Mouse (Mus musculus): ENCODE results near the gene Rims1. TPM values are rescaled to one million over a fixed set of nuclear protein-coding genes. Genes with fewer than 3 reads are reported as not detected.

Gene Rims1
- polyA plus RNA-seq, 1 experiment from 2014 or later: 7.9 TPM

DNA sequence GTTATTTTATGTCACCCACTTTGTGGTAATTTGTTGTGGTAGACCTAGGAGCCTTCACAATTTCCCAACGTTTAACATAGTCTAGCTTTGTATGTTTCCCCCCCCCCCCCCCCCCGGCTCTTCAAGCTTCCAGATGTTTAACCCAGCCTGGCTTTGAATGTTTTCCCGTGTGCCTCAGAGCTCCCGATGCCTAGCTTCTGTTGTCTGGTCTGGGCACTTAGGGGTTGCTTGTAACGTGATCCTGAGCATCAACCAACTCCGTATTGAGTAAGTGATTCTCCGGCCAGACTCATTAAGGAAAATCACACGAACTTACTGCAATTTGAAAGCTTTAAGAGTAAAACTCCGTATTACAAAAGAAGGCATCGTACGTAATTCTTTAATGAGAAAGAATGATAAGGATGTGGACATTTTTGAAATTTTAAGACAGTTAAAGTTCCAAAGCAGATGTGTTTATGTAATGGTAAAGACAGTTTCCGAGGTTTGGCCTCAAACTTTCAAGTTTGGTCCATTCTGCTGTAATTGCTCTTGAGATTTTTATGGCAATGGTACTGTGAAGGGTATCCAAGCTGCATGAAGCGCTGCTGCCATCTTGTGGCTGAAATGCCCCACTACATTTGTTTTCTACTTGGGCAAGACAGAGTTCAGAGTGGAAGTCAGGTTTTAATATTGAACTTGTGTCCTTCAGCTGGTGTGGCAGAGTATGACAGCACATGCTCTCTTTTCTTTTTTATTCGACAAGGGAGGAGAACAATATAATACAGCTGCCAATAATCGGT, 537.0 kb downstream of the Rims1 start:
- H3K9ac ChIP-seq (ENCODE audit: low read length): no peak overlapping the region

DNA sequence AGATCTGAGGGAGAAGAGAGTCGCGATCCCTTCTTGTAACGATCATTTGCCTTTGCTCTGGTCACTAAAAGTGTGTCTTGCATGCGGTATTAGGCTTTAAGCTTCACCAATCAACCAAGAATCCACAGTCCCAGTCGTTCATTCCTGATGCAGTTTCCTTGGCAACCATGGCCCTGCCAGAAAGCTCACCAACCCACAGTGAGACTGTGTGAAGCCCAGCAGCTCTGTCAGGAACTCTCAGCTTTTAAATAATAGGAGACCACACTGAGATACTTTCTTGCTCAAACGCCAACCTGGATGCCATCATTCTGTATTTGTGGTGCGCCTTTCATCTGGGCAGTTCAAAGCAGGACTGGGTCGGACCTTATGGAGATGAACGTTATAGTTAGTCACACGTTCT, 539.3 kb downstream of the Rims1 start:
- Histone ChIP-seq H3K9ac (ENCODE audit: low read length) (no peak overlapping the region), H3K4me3 (ENCODE audit: low read depth, low read length) (no peak overlapping the region), H3K4me1 (replicated peaks; ENCODE audit: control insufficient read depth, insufficient read depth) (no peaks in the 10 kb centered on the region), H3K9me3 (ENCODE audit: control insufficient read depth, low read length) (no peaks in the 10 kb centered on the region), H3K36me3 (ENCODE audit: control insufficient read depth, insufficient read depth, low read length) (no peaks in the 10 kb centered on the region), H3K27ac (replicated peaks) (no peak overlapping the region), H3K4me2 (replicated peaks; ENCODE audit: low read depth) (no peak overlapping the region), H3K27me3 (ENCODE audit: control insufficient read depth, insufficient read depth, low read length) (no peaks in the 10 kb centered on the region)
- no peak for ATAC-seq (ENCODE audit: low FRiP score, low TSS enrichment)
- DNase-seq (ENCODE audit: low spot score): no peak
- 77% methylated on average over 10 of the region's 10 CpGs for WGBS
- TF ChIP-seq CTCF (IDR thresholded peaks at IDR 0.05; ENCODE audit: low read depth) (no peak), EP300 (optimal IDR thresholded peaks at IDR 0.05) (no peak)

More for the DNA sequence above, 537.0 kb downstream of the Rims1 start:
- Histone ChIP-seq H3K9me3 (ENCODE audit: control insufficient read depth, low read length) (no peaks in the 10 kb centered on the region), H3K4me2 (replicated peaks; ENCODE audit: low read depth) (peak overlapping the region; percentile 39), H3K36me3 (ENCODE audit: control insufficient read depth, insufficient read depth, low read length) (no peaks in the 10 kb centered on the region), H3K27me3 (ENCODE audit: control insufficient read depth, insufficient read depth, low read length) (no peaks in the 10 kb centered on the region), H3K4me1 (replicated peaks; ENCODE audit: control insufficient read depth, insufficient read depth) (no peaks in the 10 kb centered on the region), H3K4me3 (ENCODE audit: low read depth, low read length) (peak overlapping the region; percentile 8; the same call in 1 of the 2 replicates), H3K27ac (replicated peaks) (no peak overlapping the region)
- TF ChIP-seq EP300 (optimal IDR thresholded peaks at IDR 0.05) (no peak), CTCF (IDR thresholded peaks at IDR 0.05; ENCODE audit: low read depth) (peak; percentile 99)
- ATAC-seq (ENCODE audit: low FRiP score, low TSS enrichment) (peak; percentile 59; the same call in 1 of the 2 replicates), DNase-seq (ENCODE audit: low spot score) (peak; percentile 81)
- WGBS: 24% methylated on average over 15 of the region's 15 CpGs

DNA sequence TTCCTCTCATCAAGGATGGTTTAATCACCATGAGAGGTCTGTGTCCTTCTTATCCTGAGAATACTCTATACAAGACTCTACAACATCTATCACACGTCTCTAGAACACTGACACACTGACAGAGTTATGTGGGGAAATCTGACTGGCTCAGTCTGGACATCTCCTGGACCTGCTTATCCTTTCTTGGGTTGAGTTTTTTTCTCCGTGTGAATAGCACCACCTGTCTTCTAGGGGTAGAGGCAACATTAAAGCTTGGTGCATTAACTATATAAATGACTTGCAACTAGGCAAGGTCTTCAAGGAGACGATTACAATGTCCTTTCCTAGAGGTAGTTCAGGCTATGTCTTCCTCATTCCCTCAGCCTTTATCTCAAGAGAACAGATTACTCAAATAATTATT, 540.3 kb downstream of the Rims1 start:
- WGBS: 59% methylated on average over 3 of the region's 3 CpGs
- DNase-seq (ENCODE audit: low spot score) (no peak), ATAC-seq (ENCODE audit: low FRiP score, low TSS enrichment) (no peak)
- no peak overlapping the region for H3K9ac ChIP-seq (ENCODE audit: low read length)
- H3K36me3 ChIP-seq (ENCODE audit: control insufficient read depth, insufficient read depth, low read length): no peaks in the 10 kb centered on the region
- H3K27ac ChIP-seq (replicated peaks): no peak overlapping the region
- no peak overlapping the region for H3K4me2 ChIP-seq (replicated peaks; ENCODE audit: low read depth)
- TF ChIP-seq CTCF (IDR thresholded peaks at IDR 0.05; ENCODE audit: low read depth) (peak; percentile 37), EP300 (optimal IDR thresholded peaks at IDR 0.05) (no peak)
- no peaks in the 10 kb centered on the region for H3K9me3 ChIP-seq (ENCODE audit: control insufficient read depth, low read length)
- H3K4me1 ChIP-seq (replicated peaks; ENCODE audit: control insufficient read depth, insufficient read depth): no peaks in the 10 kb centered on the region
- H3K27me3 ChIP-seq (ENCODE audit: control insufficient read depth, insufficient read depth, low read length): no peaks in the 10 kb centered on the region
- H3K4me3 ChIP-seq (ENCODE audit: low read depth, low read length): no peak overlapping the region

DNA sequence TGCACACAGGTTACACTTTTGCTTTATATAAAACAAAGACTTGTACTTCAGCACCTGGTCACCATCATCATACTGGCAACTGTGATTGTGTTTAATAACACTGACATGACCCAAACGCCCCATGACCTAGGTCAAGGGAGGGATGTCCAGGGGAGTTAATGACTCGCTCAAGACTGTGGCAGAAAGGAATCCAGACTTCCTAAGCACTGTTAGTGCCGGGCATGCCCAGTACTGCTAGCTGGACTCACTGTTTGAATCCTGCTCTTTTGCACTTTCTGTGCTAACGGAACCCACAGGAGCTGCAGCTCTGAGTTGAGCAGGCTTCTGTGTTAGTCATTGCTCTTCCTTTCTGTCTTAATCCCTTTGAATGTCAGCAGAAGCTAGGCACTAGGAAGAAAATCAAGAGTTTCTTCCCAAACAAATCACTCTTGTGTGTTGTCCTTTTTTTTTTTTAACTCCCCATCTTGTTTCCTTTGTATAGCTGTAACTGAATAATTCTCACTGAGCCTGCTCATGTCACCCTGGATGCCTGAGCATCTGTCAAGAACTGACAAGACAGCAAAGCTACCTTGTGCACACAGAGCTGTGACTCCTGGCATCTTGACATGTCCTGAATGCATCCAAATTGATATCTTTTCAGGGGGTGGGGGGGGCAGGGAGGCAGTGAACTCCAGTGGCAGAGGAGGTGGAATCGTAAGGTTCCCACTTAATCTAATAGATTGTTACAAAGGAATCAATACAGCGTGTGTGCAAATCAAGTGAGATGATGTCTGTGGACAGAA, 543.4 kb downstream of the Rims1 start:
- no peak overlapping the region for H3K4me3 ChIP-seq (ENCODE audit: low read depth, low read length)
- no peaks in the 10 kb centered on the region for H3K27me3 ChIP-seq (ENCODE audit: control insufficient read depth, insufficient read depth, low read length)
- H3K4me2 ChIP-seq (replicated peaks; ENCODE audit: low read depth): no peak overlapping the region
- no peak for DNase-seq (ENCODE audit: low spot score)
- no peak for ATAC-seq (ENCODE audit: low FRiP score, low TSS enrichment)
- H3K4me1 ChIP-seq (replicated peaks; ENCODE audit: control insufficient read depth, insufficient read depth): no peaks in the 10 kb centered on the region
- no peak overlapping the region for H3K27ac ChIP-seq (replicated peaks)
- 54% methylated on average over 6 of the region's 6 CpGs for WGBS
- no peak for TF ChIP-seq CTCF (IDR thresholded peaks at IDR 0.05; ENCODE audit: low read depth)
- TF ChIP-seq EP300 (optimal IDR thresholded peaks at IDR 0.05): no peak
- no peak overlapping the region for H3K9ac ChIP-seq (ENCODE audit: low read length)
- H3K9me3 ChIP-seq (ENCODE audit: control insufficient read depth, low read length): no peaks in the 10 kb centered on the region
- no peaks in the 10 kb centered on the region for H3K36me3 ChIP-seq (ENCODE audit: control insufficient read depth, insufficient read depth, low read length)

DNA sequence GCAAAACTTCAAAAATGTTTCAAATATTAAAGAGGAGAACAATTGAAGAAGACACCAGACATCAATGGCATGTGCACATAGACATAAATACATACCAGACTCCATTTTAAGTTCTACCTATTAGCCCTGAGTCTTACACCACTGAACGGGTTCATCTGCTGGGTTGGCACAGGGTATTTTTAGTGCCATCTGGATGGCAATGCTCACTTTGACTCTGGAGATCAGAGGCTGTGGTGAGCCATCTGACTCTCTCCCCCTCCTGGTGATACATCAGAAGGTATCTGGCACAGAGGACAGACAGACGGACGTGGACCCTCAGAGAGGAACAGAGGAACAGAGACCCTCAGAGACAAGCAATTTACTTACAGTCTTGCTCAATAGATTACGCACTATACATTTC, 544.1 kb downstream of the Rims1 start:
- no peaks in the 10 kb centered on the region for H3K4me1 ChIP-seq (replicated peaks; ENCODE audit: control insufficient read depth, insufficient read depth)
- no peaks in the 10 kb centered on the region for H3K36me3 ChIP-seq (ENCODE audit: control insufficient read depth, insufficient read depth, low read length)
- H3K9ac ChIP-seq (ENCODE audit: low read length): no peak overlapping the region
- H3K4me3 ChIP-seq (ENCODE audit: low read depth, low read length): no peak overlapping the region
- H3K4me2 ChIP-seq (replicated peaks; ENCODE audit: low read depth): no peak overlapping the region
- no peaks in the 10 kb centered on the region for H3K9me3 ChIP-seq (ENCODE audit: control insufficient read depth, low read length)
- ATAC-seq (ENCODE audit: low FRiP score, low TSS enrichment) (no peak), DNase-seq (ENCODE audit: low spot score) (no peak)
- TF ChIP-seq EP300 (optimal IDR thresholded peaks at IDR 0.05) (no peak), CTCF (IDR thresholded peaks at IDR 0.05; ENCODE audit: low read depth) (no peak)
- 86% methylated on average over 4 of the region's 4 CpGs for WGBS
- H3K27me3 ChIP-seq (ENCODE audit: control insufficient read depth, insufficient read depth, low read length): no peaks in the 10 kb centered on the region
- no peak overlapping the region for H3K27ac ChIP-seq (replicated peaks)

DNA sequence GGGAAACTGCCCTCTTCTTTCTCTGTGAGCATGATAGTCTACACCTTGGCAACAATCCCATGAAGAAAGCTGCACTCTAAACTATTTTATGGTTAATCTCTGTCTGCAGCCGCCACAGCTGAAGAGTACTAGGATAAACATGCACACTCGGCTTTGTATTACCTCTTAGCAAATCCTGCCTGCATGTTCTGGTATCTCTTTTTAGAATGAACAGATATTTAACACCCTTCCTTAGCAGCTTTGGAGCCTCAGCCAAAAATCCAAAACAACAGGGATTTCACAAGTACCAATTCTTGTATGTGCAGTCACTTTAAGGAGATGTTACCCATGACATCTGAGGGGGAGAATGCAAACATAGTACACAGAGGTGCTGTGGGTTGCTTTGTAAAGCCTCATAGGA, 545.5 kb downstream of the Rims1 start:
- Histone ChIP-seq H3K9ac (ENCODE audit: low read length) (no peak overlapping the region), H3K4me3 (ENCODE audit: low read depth, low read length) (no peak overlapping the region), H3K36me3 (ENCODE audit: control insufficient read depth, insufficient read depth, low read length) (no peaks in the 10 kb centered on the region), H3K4me2 (replicated peaks; ENCODE audit: low read depth) (no peak overlapping the region), H3K4me1 (replicated peaks; ENCODE audit: control insufficient read depth, insufficient read depth) (no peaks in the 10 kb centered on the region), H3K9me3 (ENCODE audit: control insufficient read depth, low read length) (no peaks in the 10 kb centered on the region), H3K27me3 (ENCODE audit: control insufficient read depth, insufficient read depth, low read length) (no peaks in the 10 kb centered on the region), H3K27ac (replicated peaks) (no peak overlapping the region)
- DNase-seq (ENCODE audit: low spot score) (no peak), ATAC-seq (ENCODE audit: low FRiP score, low TSS enrichment) (no peak)
- 44% methylated on average over 2 of the region's 2 CpGs for WGBS
- TF ChIP-seq EP300 (optimal IDR thresholded peaks at IDR 0.05): no peak
- TF ChIP-seq CTCF (IDR thresholded peaks at IDR 0.05; ENCODE audit: low read depth): no peak

Data from stomach, postnatal 0 days (tissue).